Mouse (Mus musculus) monocyte, adult 2 months (primary cell): ENCODE measurements at regions not wholly inside any gene's neighbourhood (a gene's known extent, or its start where the extent isn't known, plus 50 kb on each side); places are given as distances from the start of the nearest gene placed in this dataset.
"Not testable (repeated sequence)": the region's sequence is repeated elsewhere in the genome, so short reads cannot be mapped to it uniquely, and the experiment has no call there.

ENCODE experiments used
- DNase-seq, 2 experiments: peaks; one replicate each; pipeline ENCODE4 v3.0.0; 2022; ENCODE audit warnings: low spot score in 2 of 2, low read depth in 1 of 2

- DNase-seq: not testable (repeated sequence)
Measured at GRCm38 (mm10) chr1:184669173-184669572, 63.2 kb downstream of the Hlx start.

- no peak for DNase-seq
Measured at GRCm38 (mm10) chr1:184668428-184668827, 64.0 kb downstream of the Hlx start.

- no peak for DNase-seq
Measured at GRCm38 (mm10) chr1:184668022-184668421, 64.4 kb downstream of the Hlx start.

- no peak for DNase-seq
Measured at GRCm38 (mm10) chr1:184665243-184665642, 67.2 kb downstream of the Hlx start.

- DNase-seq: no peak
Measured at GRCm38 (mm10) chr1:184664098-184664375, 68.4 kb downstream of the Hlx start.

- no peak for DNase-seq
Measured at GRCm38 (mm10) chr1:184663300-184664097, 68.9 kb downstream of the Hlx start.

- no peak for DNase-seq
Measured at GRCm38 (mm10) chr1:184650541-184651105, 81.8 kb downstream of the Hlx start.

GRCm38 (mm10) chr1:184647920-184648540, 84.4 kb downstream of the Hlx start:
- no peak for DNase-seq

- DNase-seq: no peak
Measured at GRCm38 (mm10) chr1:184644767-184645598, 87.4 kb downstream of the Hlx start.

- no peak for DNase-seq
Measured at GRCm38 (mm10) chr1:184630695-184631475, 101.5 kb downstream of the Hlx start.

GRCm38 (mm10) chr1:184629194-184629593, 103.2 kb downstream of the Hlx start:
- no peak for DNase-seq

- DNase-seq: no peak
Measured at GRCm38 (mm10) chr1:184628566-184629168, 103.8 kb downstream of the Hlx start.

GRCm38 (mm10) chr1:184622462-184622861, 110.0 kb downstream of the Hlx start:
- no peak for DNase-seq

GRCm38 (mm10) chr1:184621950-184622349, 110.5 kb downstream of the Hlx start:
- no peak for DNase-seq

GRCm38 (mm10) chr1:184617853-184618454, 114.5 kb downstream of the Hlx start:
- no peak for DNase-seq

GRCm38 (mm10) chr1:184615991-184616390, 116.4 kb downstream of the Hlx start:
- no peak for DNase-seq

- peak in 1 of 2 experiments; percentile 8 for DNase-seq
Measured at GRCm38 (mm10) chr1:184614699-184615415, 117.6 kb downstream of the Hlx start.

GRCm38 (mm10) chr1:184612880-184613279, 119.5 kb downstream of the Hlx start:
- no peak for DNase-seq

GRCm38 (mm10) chr1:184608938-184609337, 123.5 kb downstream of the Hlx start:
- DNase-seq: no peak
